Mouse (Mus musculus): ENCODE measurements around the gene 1810013L24Rik. TPM values are rescaled to one million over a fixed set of nuclear protein-coding genes. Genes with fewer than 3 reads are reported as not detected.

1810013L24Rik gene
- total and polyA plus RNA-seq, 2 experiments, result 8.9 to 33.8 TPM

GRCm38 (mm10) chr16:8849929-8850328, 20.0 kb downstream of the 1810013L24Rik start:
- H3K4me3 ChIP-seq (ENCODE audit: insufficient read depth, low read depth, low read length), result no peak overlapping the region
- TF ChIP-seq POLR2A (IDR thresholded peaks at IDR 0.05; ENCODE audit: extremely low read depth, insufficient read depth, low read length) (no peak), CTCF (IDR thresholded peaks at IDR 0.05; ENCODE audit: low read depth, low read length) (no peak)
- 52% methylated on average over 1 of the region's 1 CpGs for WGBS
- peaks cover 59% of the 10 kb centered on the region for H3K36me3 ChIP-seq (ENCODE audit: control insufficient read depth, insufficient read depth, low read length)
- peaks cover 25% of the 10 kb centered on the region for H3K79me2 ChIP-seq (ENCODE audit: control insufficient read depth, insufficient read depth, low read length)
- peaks cover 13% of the 10 kb centered on the region for H3K4me1 ChIP-seq (ENCODE audit: control insufficient read depth, insufficient read depth, low read length)
- H3K27me3 ChIP-seq (ENCODE audit: control insufficient read depth, insufficient read depth, low read length), result no peaks in the 10 kb centered on the region
- no peak overlapping the region for H3K9ac ChIP-seq (ENCODE audit: low read depth, low read length)
- DNase-seq (ENCODE audit: extremely low read depth, low read depth, low spot score), result no peak
- no peak overlapping the region for H3K27ac ChIP-seq (replicated peaks; ENCODE audit: insufficient read depth, low read depth, low read length)

GRCm38 (mm10) chr16:8855143-8855542, 25.2 kb downstream of the 1810013L24Rik start:
- Histone ChIP-seq H3K36me3 (ENCODE audit: control insufficient read depth, insufficient read depth, low read length) (peaks cover 71% of the 10 kb centered on the region), H3K4me3 (ENCODE audit: insufficient read depth, low read depth, low read length) (no peak overlapping the region), H3K4me1 (ENCODE audit: control insufficient read depth, insufficient read depth, low read length) (no peaks in the 10 kb centered on the region), H3K27ac (replicated peaks; ENCODE audit: insufficient read depth, low read depth, low read length) (no peak overlapping the region), H3K27me3 (ENCODE audit: control insufficient read depth, insufficient read depth, low read length) (no peaks in the 10 kb centered on the region), H3K79me2 (ENCODE audit: control insufficient read depth, insufficient read depth, low read length) (peaks cover 9% of the 10 kb centered on the region; the same call in 1 of the 2 replicates), H3K9ac (ENCODE audit: low read depth, low read length) (no peak overlapping the region)
- TF ChIP-seq POLR2A (IDR thresholded peaks at IDR 0.05; ENCODE audit: extremely low read depth, insufficient read depth, low read length) (no peak), CTCF (IDR thresholded peaks at IDR 0.05; ENCODE audit: low read depth, low read length) (no peak)
- no peak for DNase-seq (ENCODE audit: extremely low read depth, low read depth, low spot score)
- 94% methylated on average over 2 of the region's 2 CpGs for WGBS

DNA sequence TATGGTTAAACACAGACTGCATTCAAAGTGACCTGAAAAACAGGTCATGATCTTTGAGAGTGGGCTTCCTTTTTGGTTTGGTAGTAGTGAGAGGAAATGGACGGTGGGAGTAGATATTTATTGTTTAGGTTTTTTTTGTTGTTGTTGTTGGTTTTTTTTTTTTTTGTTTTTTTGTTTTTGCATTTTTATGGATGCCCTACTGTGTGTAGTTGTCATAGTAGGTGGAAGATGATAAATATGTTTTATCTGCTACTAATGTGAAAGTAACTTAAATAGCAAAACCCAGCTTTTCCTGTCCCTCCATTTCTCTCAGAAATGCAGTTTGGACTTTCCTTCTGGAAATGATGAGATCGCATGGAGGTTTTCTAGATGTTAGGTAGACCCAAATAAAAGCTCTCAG, 26.9 kb downstream of the 1810013L24Rik start:
- peaks cover 67% of the 10 kb centered on the region for H3K36me3 ChIP-seq (ENCODE audit: control insufficient read depth, insufficient read depth, low read length)
- no peak for TF ChIP-seq CTCF (IDR thresholded peaks at IDR 0.05; ENCODE audit: low read depth, low read length)
- TF ChIP-seq POLR2A (IDR thresholded peaks at IDR 0.05; ENCODE audit: extremely low read depth, insufficient read depth, low read length), result no peak
- H3K27ac ChIP-seq (replicated peaks; ENCODE audit: insufficient read depth, low read depth, low read length), result no peak overlapping the region
- no peak overlapping the region for H3K9ac ChIP-seq (ENCODE audit: low read depth, low read length)
- peaks cover 7% of the 10 kb centered on the region; the same call in 1 of the 2 replicates for H3K79me2 ChIP-seq (ENCODE audit: control insufficient read depth, insufficient read depth, low read length)
- H3K4me3 ChIP-seq (ENCODE audit: insufficient read depth, low read depth, low read length), result no peak overlapping the region
- DNase-seq (ENCODE audit: extremely low read depth, low read depth, low spot score), result no peak
- 91% methylated on average over 2 of the region's 2 CpGs for WGBS
- H3K4me1 ChIP-seq (ENCODE audit: control insufficient read depth, insufficient read depth, low read length), result no peaks in the 10 kb centered on the region
- H3K27me3 ChIP-seq (ENCODE audit: control insufficient read depth, insufficient read depth, low read length), result no peaks in the 10 kb centered on the region

GRCm38 (mm10) chr16:8862336-8862987, 32.6 kb downstream of the 1810013L24Rik start:
- Histone ChIP-seq H3K27ac (replicated peaks; ENCODE audit: insufficient read depth, low read depth, low read length) (no peak overlapping the region), H3K4me1 (ENCODE audit: control insufficient read depth, insufficient read depth, low read length) (peaks cover 5% of the 10 kb centered on the region; the same call in 1 of the 2 replicates), H3K27me3 (ENCODE audit: control insufficient read depth, insufficient read depth, low read length) (no peaks in the 10 kb centered on the region), H3K36me3 (ENCODE audit: control insufficient read depth, insufficient read depth, low read length) (peaks cover 25% of the 10 kb centered on the region), H3K79me2 (ENCODE audit: control insufficient read depth, insufficient read depth, low read length) (no peaks in the 10 kb centered on the region), H3K4me3 (ENCODE audit: insufficient read depth, low read depth, low read length) (no peak overlapping the region), H3K9ac (ENCODE audit: low read depth, low read length) (no peak overlapping the region)
- no peak for DNase-seq (ENCODE audit: extremely low read depth, low read depth, low spot score)
- WGBS, result 64% methylated on average over 5 of the region's 5 CpGs
- TF ChIP-seq POLR2A (IDR thresholded peaks at IDR 0.05; ENCODE audit: extremely low read depth, insufficient read depth, low read length) (no peak), CTCF (IDR thresholded peaks at IDR 0.05; ENCODE audit: low read depth, low read length) (no peak)

DNA sequence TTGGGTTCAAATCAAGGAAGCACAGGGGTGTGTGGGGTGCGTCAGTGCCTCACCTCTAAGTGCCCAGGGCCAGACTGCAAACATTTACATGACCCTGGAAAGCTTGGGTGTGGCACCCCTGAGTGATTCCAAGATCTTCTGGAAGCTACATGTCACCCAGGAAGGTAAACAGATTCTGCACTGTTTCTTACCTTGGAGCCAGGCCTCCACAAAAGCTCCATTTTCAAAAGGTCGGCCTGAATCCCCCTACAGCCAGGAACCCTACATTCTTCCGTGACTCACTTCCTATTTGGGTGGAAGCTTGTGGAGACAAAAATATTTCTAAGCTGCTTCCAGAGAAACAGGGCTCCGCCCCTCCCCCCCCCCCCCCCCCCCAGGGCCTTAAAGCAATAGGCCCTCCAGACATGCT, 34.3 kb downstream of the 1810013L24Rik start:
- no peak for DNase-seq (ENCODE audit: extremely low read depth, low read depth, low spot score)
- Histone ChIP-seq H3K4me1 (ENCODE audit: control insufficient read depth, insufficient read depth, low read length) (peaks cover 8% of the 10 kb centered on the region; the same call in 1 of the 2 replicates), H3K79me2 (ENCODE audit: control insufficient read depth, insufficient read depth, low read length) (no peaks in the 10 kb centered on the region), H3K36me3 (ENCODE audit: control insufficient read depth, insufficient read depth, low read length) (peaks cover 13% of the 10 kb centered on the region), H3K9ac (ENCODE audit: low read depth, low read length) (no peak overlapping the region), H3K27ac (replicated peaks; ENCODE audit: insufficient read depth, low read depth, low read length) (0 out of 2 replicates have a peak overlapping the region, but pooled peaks have one; percentile 20), H3K27me3 (ENCODE audit: control insufficient read depth, insufficient read depth, low read length) (no peaks in the 10 kb centered on the region), H3K4me3 (ENCODE audit: insufficient read depth, low read depth, low read length) (no peak overlapping the region)
- WGBS, result 20% methylated on average over 4 of the region's 4 CpGs
- TF ChIP-seq CTCF (IDR thresholded peaks at IDR 0.05; ENCODE audit: low read depth, low read length) (no peak), POLR2A (IDR thresholded peaks at IDR 0.05; ENCODE audit: extremely low read depth, insufficient read depth, low read length) (no peak)

- Histone ChIP-seq H3K27me3 (ENCODE audit: control insufficient read depth, insufficient read depth, low read length) (no peaks in the 10 kb centered on the region), H3K27ac (replicated peaks; ENCODE audit: insufficient read depth, low read depth, low read length) (no peak overlapping the region), H3K9ac (ENCODE audit: low read depth, low read length) (no peak overlapping the region), H3K4me1 (ENCODE audit: control insufficient read depth, insufficient read depth, low read length) (peaks cover 8% of the 10 kb centered on the region; the same call in 1 of the 2 replicates), H3K4me3 (ENCODE audit: insufficient read depth, low read depth, low read length) (no peak overlapping the region), H3K79me2 (ENCODE audit: control insufficient read depth, insufficient read depth, low read length) (no peaks in the 10 kb centered on the region), H3K36me3 (ENCODE audit: control insufficient read depth, insufficient read depth, low read length) (no peaks in the 10 kb centered on the region)
- DNase-seq (ENCODE audit: extremely low read depth, low read depth, low spot score), result peak; percentile 71
- TF ChIP-seq CTCF (IDR thresholded peaks at IDR 0.05; ENCODE audit: low read depth, low read length) (no peak), POLR2A (IDR thresholded peaks at IDR 0.05; ENCODE audit: extremely low read depth, insufficient read depth, low read length) (no peak)
- 69% methylated on average over 5 of the region's 5 CpGs for WGBS
Measured at GRCm38 (mm10) chr16:8867406-8867955, 37.6 kb downstream of the 1810013L24Rik start.

Measured in liver, adult 2 months (tissue).